Mouse (Mus musculus) liver, embryonic 12.5 days (tissue): ENCODE results near the gene Dvl2. TPM values are rescaled to one million over a fixed set of nuclear protein-coding genes. Genes with fewer than 3 reads are reported as not detected.

ENCODE experiments used
- ATAC-seq: fragments of 200-750 bp; cut with Nextera tagmentation; 2 replicates; pipeline ENCODE4 v1.8.0; 2017; ENCODE audit warnings: moderate number of reproducible peaks, mild to moderate bottlenecking, moderate library complexity
- H3K27ac ChIP-seq: fragments of 300-500 bp; sonication (generic); 2 replicates; pipeline ENCODE4 v1.5.1; 2016; ENCODE audit warnings: mild to moderate bottlenecking
- H3K27me3 ChIP-seq: fragments of 300-500 bp; sonication (generic); replicated peaks from 2 replicates; pipeline ENCODE4 v1.6.1; 2016; ENCODE audit warnings: mild to moderate bottlenecking, moderate library complexity
- H3K36me3 ChIP-seq: fragments of 300-500 bp; sonication (generic); 2 replicates; pipeline ENCODE4 v1.6.1; 2016; ENCODE audit warnings: mild to moderate bottlenecking, moderate library complexity
- H3K4me1 ChIP-seq: fragments of 300-500 bp; sonication (generic); 2 replicates; pipeline ENCODE4 v1.6.1; 2016
- H3K4me2 ChIP-seq: fragments of 300-500 bp; sonication (generic); 2 replicates; pipeline ENCODE4 v1.6.1; 2016; ENCODE audit warnings: mild to moderate bottlenecking, moderate library complexity
- H3K4me3 ChIP-seq: fragments of 300-500 bp; sonication (generic); 2 replicates; pipeline ENCODE4 v1.5.1; 2016; ENCODE audit warnings: mild to moderate bottlenecking, moderate library complexity
- H3K9ac ChIP-seq: fragments of 300-500 bp; sonication (generic); 2 replicates; pipeline ENCODE4 v1.6.1; 2016; ENCODE audit warnings: mild to moderate bottlenecking, moderate library complexity
- H3K9me3 ChIP-seq: fragments of 300-500 bp; sonication (generic); replicated peaks from 2 replicates; pipeline ENCODE4 v1.6.1; 2016; ENCODE audit warnings: mild to moderate bottlenecking, moderate library complexity
- WGBS: fragments of 180-500 bp; shearing (Covaris S2); methylation state at CpG from one replicate; pipeline ENCODE4 v1.1.7; 2016; ENCODE audit not compliant: insufficient replicate concordance; 5-methylcytosine and 5-hydroxymethylcytosine counted together
- polyA plus RNA-seq: library from polyadenylated mRNA; unstranded; fragments of >200 nt; fragmentation: Nextera tagmentation; extraction: Ambion mirVana; gene quantifications from 2 replicates; pipeline ENCODE4 v1.2.1, GENCODE M21; 2016

Dvl2 gene
- polyA plus RNA-seq, 1 experiment from 2014 or later = 13.4 TPM

- Histone ChIP-seq H3K36me3 (peaks cover 27% of the 10 kb centered on the region), H3K9ac (no peak overlapping the region)
- 70% methylated on average over 7 of the region's 7 CpGs for WGBS
Observed at GRCm38 (mm10) chr11:70040184-70040583, 39.8 kb downstream of the Dvl2 start.

GRCm38 (mm10) chr11:70042309-70043085 is 42.1 kb downstream of the Dvl2 start:
- H3K27ac ChIP-seq = no peak overlapping the region
- H3K36me3 ChIP-seq = peaks cover 27% of the 10 kb centered on the region
- H3K4me2 ChIP-seq = no peak overlapping the region
- WGBS = 84% methylated on average over 23 of the region's 23 CpGs
- no peak overlapping the region for H3K4me3 ChIP-seq
- no peaks in the 10 kb centered on the region for H3K9me3 ChIP-seq
- no peak overlapping the region for H3K9ac ChIP-seq
- H3K27me3 ChIP-seq = no peaks in the 10 kb centered on the region
- ATAC-seq = no peak
- H3K4me1 ChIP-seq = peaks cover 4% of the 10 kb centered on the region; the same call in 1 of the 2 replicates

More at GRCm38 (mm10) chr11:70040184-70040583, 39.8 kb downstream of the Dvl2 start:
- ATAC-seq = no peak
- Histone ChIP-seq H3K27ac (no peak overlapping the region), H3K9me3 (no peaks in the 10 kb centered on the region), H3K27me3 (no peaks in the 10 kb centered on the region), H3K4me2 (no peak overlapping the region), H3K4me1 (peaks cover 4% of the 10 kb centered on the region; the same call in 1 of the 2 replicates), H3K4me3 (no peak overlapping the region)

- Histone ChIP-seq H3K9ac (no peak overlapping the region), H3K4me3 (no peak overlapping the region), H3K27ac (no peak overlapping the region), H3K36me3 (peaks cover 27% of the 10 kb centered on the region), H3K27me3 (no peaks in the 10 kb centered on the region), H3K9me3 (no peaks in the 10 kb centered on the region), H3K4me2 (no peak overlapping the region), H3K4me1 (peaks cover 4% of the 10 kb centered on the region; the same call in 1 of the 2 replicates)
- WGBS = 85% methylated on average over 7 of the region's 7 CpGs
- ATAC-seq = no peak
Observed at GRCm38 (mm10) chr11:70043665-70044064, 43.3 kb downstream of the Dvl2 start.

- H3K27me3 ChIP-seq = no peaks in the 10 kb centered on the region
Observed at GRCm38 (mm10) chr11:70045435-70045834, 45.0 kb downstream of the Dvl2 start.

GRCm38 (mm10) chr11:70049366-70049765 is 49.0 kb downstream of the Dvl2 start:
- Histone ChIP-seq H3K9ac (no peak overlapping the region), H3K4me3 (no peak overlapping the region), H3K4me1 (no peaks in the 10 kb centered on the region), H3K9me3 (no peaks in the 10 kb centered on the region), H3K36me3 (peaks cover 4% of the 10 kb centered on the region; the same call in 1 of the 2 replicates), H3K4me2 (no peak overlapping the region), H3K27ac (no peak overlapping the region), H3K27me3 (peaks cover 3% of the 10 kb centered on the region; the same call in 1 of the 2 replicates)
- ATAC-seq = no peak
- 73% methylated on average over 6 of the region's 6 CpGs for WGBS

More at GRCm38 (mm10) chr11:70045435-70045834, 45.0 kb downstream of the Dvl2 start:
- Histone ChIP-seq H3K27ac (no peak overlapping the region), H3K9ac (no peak overlapping the region; the same call in 1 of the 2 replicates), H3K4me3 (no peak overlapping the region), H3K9me3 (no peaks in the 10 kb centered on the region), H3K4me2 (no peak overlapping the region), H3K36me3 (peaks cover 21% of the 10 kb centered on the region), H3K4me1 (peaks cover 1% of the 10 kb centered on the region; the same call in 1 of the 2 replicates)
- 60% methylated on average over 9 of the region's 9 CpGs for WGBS
- ATAC-seq = no peak

- no peaks in the 10 kb centered on the region for H3K4me1 ChIP-seq
- H3K36me3 ChIP-seq = peaks cover 2% of the 10 kb centered on the region; the same call in 1 of the 2 replicates
- peaks cover 3% of the 10 kb centered on the region; the same call in 1 of the 2 replicates for H3K27me3 ChIP-seq
- no peak overlapping the region for H3K4me3 ChIP-seq
- no peaks in the 10 kb centered on the region for H3K9me3 ChIP-seq
- H3K4me2 ChIP-seq = no peak overlapping the region
- no peak overlapping the region for H3K27ac ChIP-seq
- WGBS = 50% methylated on average over 10 of the region's 10 CpGs
- no peak for ATAC-seq
- no peak overlapping the region for H3K9ac ChIP-seq
Observed at GRCm38 (mm10) chr11:70049816-70050215, 49.4 kb downstream of the Dvl2 start.

GRCm38 (mm10) chr11:70053156-70053555 is 52.8 kb downstream of the Dvl2 start:
- Histone ChIP-seq H3K4me1 (peaks cover 9% of the 10 kb centered on the region), H3K4me3 (no peak overlapping the region), H3K9me3 (no peaks in the 10 kb centered on the region), H3K36me3 (no peaks in the 10 kb centered on the region), H3K27me3 (peaks cover 19% of the 10 kb centered on the region), H3K4me2 (no peak overlapping the region), H3K27ac (no peak overlapping the region), H3K9ac (no peak overlapping the region)
- 59% methylated on average over 7 of the region's 7 CpGs for WGBS
- ATAC-seq = no peak

- Histone ChIP-seq H3K27ac (no peak within 1 kb of the TSS), H3K4me2 (no peak within 1 kb of the TSS), H3K4me3 (no peak within 1 kb of the TSS), H3K9ac (no peak within 1 kb of the TSS), H3K36me3 (no peaks in the 10 kb centered on the region), H3K27me3 (peaks cover 19% of the 10 kb centered on the region), H3K4me1 (peaks cover 9% of the 10 kb centered on the region), H3K9me3 (no peaks in the 10 kb centered on the region)
- peak; percentile 43 for ATAC-seq
- WGBS = 70% methylated on average over 10 of the region's 10 CpGs
Observed at GRCm38 (mm10) chr11:70053898-70054570, 53.6 kb downstream of the Dvl2 start, which contains the start of gene Asgr1. TSS of gene Asgr1 (plus strand) at chr11:70054085.

- peak; percentile 60 for ATAC-seq
- H3K9ac ChIP-seq = no peak overlapping the region
- WGBS = 26% methylated on average over 18 of the region's 18 CpGs
- no peaks in the 10 kb centered on the region for H3K36me3 ChIP-seq
- no peak overlapping the region for H3K4me3 ChIP-seq
- H3K27ac ChIP-seq = no peak overlapping the region
- peak overlapping the region; percentile 20 for H3K4me2 ChIP-seq
- peaks cover 9% of the 10 kb centered on the region for H3K4me1 ChIP-seq
- H3K9me3 ChIP-seq = no peaks in the 10 kb centered on the region
- peaks cover 19% of the 10 kb centered on the region for H3K27me3 ChIP-seq
Observed at GRCm38 (mm10) chr11:70055618-70056214, 55.3 kb downstream of the Dvl2 start.

- no peak overlapping the region for H3K4me2 ChIP-seq
- no peaks in the 10 kb centered on the region for H3K36me3 ChIP-seq
- no peak overlapping the region for H3K4me3 ChIP-seq
- no peaks in the 10 kb centered on the region; the same call in 1 of the 2 replicates for H3K9me3 ChIP-seq
- H3K27ac ChIP-seq = no peak overlapping the region
- WGBS = 83% methylated on average over 9 of the region's 9 CpGs
- H3K4me1 ChIP-seq = peaks cover 9% of the 10 kb centered on the region
- ATAC-seq = no peak
- H3K9ac ChIP-seq = no peak overlapping the region
- H3K27me3 ChIP-seq = peaks cover 15% of the 10 kb centered on the region
Observed at GRCm38 (mm10) chr11:70057805-70058204, 57.4 kb downstream of the Dvl2 start.

GRCm38 (mm10) chr11:70059930-70060329 is 59.5 kb downstream of the Dvl2 start:
- Histone ChIP-seq H3K27ac (no peak overlapping the region), H3K27me3 (peaks cover 15% of the 10 kb centered on the region), H3K36me3 (no peaks in the 10 kb centered on the region), H3K9ac (no peak overlapping the region), H3K9me3 (no peaks in the 10 kb centered on the region; the same call in 1 of the 2 replicates), H3K4me3 (no peak overlapping the region), H3K4me2 (no peak overlapping the region), H3K4me1 (peaks cover 9% of the 10 kb centered on the region)
- 44% methylated on average over 6 of the region's 6 CpGs for WGBS
- no peak for ATAC-seq
